Mouse (Mus musculus): ENCODE results near the gene Npy5r. TPM values are rescaled to one million over a fixed set of nuclear protein-coding genes. Genes with fewer than 3 reads are reported as not detected.

The Npy5r gene
- not detected in 2 replicates for polyA plus RNA-seq (2016; fragmentation: Nextera tagmentation; extraction: Ambion mirVana)

DNA sequence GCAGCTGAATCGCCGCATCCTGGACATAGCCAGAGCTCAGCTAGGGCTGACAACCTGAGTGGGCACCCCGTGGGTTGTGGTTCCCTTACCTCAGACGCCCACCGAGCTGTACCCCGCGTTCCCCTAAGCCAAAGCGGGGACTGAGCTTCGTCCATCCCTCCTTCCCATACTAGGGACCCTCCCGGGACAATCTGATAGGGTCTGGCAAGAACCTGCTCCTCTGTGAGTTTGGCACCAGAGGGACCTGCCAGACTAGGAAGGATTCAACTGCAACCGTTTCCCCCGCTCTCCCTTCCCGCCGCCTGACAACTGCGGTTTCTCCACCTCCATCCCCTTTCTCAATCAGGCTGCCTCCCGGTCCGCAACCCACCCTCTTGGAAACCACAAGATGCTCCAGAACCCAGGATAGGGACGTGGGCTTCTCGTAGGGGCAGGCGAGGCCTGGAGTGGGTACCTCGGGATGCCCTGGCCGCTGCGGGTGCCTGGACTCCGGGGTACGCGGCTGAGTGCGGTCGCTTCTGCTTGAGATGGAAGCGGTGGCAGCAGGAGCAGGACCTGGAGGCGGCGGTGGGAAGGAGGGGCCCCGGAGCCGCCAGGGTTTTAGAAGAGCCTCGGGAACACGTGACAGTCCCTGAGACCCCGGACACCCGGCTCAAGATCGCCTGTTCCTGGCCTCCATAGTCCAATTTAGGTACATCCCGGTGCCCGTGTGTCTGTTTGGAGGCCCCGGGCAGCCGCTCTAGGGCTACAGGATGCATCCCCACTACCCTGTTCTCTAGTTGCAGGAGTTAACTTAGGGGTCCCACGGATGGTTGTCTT, at the start of gene Npy5r:
Gene Npy5r (minus strand): TSS at position 618 of the 819 bp plus-strand sequence.
- Histone ChIP-seq H3K27ac (no peak within 1 kb of the TSS), H3K4me3 (replicated peaks) (peak within 1 kb of the TSS; percentile 47), H3K4me2 (peak within 1 kb of the TSS; percentile 83), H3K9ac (replicated peaks) (peak within 1 kb of the TSS; percentile 40), H3K36me3 (no peaks in the 10 kb centered on the region), H3K4me1 (replicated peaks) (peaks cover 4% of the 10 kb centered on the region; the same call in 1 of the 2 replicates), H3K9me3 (no peaks in the 10 kb centered on the region), H3K27me3 (peaks cover 42% of the 10 kb centered on the region)
- 3% methylated on average over 43 of the region's 43 CpGs for WGBS
- no peak for ATAC-seq (ENCODE audit: insufficient number of reproducible peaks, insufficient read depth, low FRiP score, low TSS enrichment, low read depth)

GRCm38 (mm10) chr8:66731957-66732356, 44.0 kb upstream of the Npy5r start:
- Histone ChIP-seq H3K4me2 (no peak overlapping the region), H3K4me3 (replicated peaks) (no peak overlapping the region), H3K27ac (no peak overlapping the region), H3K9ac (replicated peaks) (no peak overlapping the region), H3K4me1 (replicated peaks) (no peaks in the 10 kb centered on the region), H3K27me3 (no peaks in the 10 kb centered on the region), H3K9me3 (no peaks in the 10 kb centered on the region), H3K36me3 (no peaks in the 10 kb centered on the region)
- ATAC-seq (ENCODE audit: insufficient number of reproducible peaks, insufficient read depth, low FRiP score, low TSS enrichment, low read depth): no peak
- whole genome bisulfite sequencing: 58% methylated on average over 5 of the region's 5 CpGs

DNA sequence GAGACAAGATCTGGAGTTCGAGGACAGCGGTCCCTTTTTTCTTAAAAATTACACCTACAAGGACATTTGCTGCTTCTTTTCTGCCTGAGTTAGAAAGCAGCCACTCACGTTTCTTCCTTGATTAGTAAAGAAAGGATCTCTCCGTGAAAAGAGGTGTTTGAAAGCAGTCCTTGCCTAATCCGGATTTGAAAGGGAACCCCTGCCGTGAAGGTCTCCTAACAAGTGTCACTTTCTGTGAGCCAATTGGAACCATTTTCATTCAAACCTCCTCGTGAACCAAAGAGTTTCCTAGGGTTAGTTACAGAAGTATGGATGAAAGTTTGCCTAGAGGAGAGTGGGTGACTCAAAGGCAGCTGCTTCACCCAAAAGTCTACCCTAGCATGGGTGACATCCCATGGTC, 41.5 kb upstream of the Npy5r start:
- H3K9ac ChIP-seq (replicated peaks): no peak overlapping the region
- no peak overlapping the region for H3K4me3 ChIP-seq (replicated peaks)
- H3K9me3 ChIP-seq: no peaks in the 10 kb centered on the region
- ATAC-seq (ENCODE audit: insufficient number of reproducible peaks, insufficient read depth, low FRiP score, low TSS enrichment, low read depth): no peak
- no peaks in the 10 kb centered on the region for H3K4me1 ChIP-seq (replicated peaks)
- no peaks in the 10 kb centered on the region for H3K36me3 ChIP-seq
- WGBS: 45% methylated on average over 7 of the region's 7 CpGs
- H3K27me3 ChIP-seq: no peaks in the 10 kb centered on the region
- no peak overlapping the region for H3K4me2 ChIP-seq
- H3K27ac ChIP-seq: no peak overlapping the region

DNA sequence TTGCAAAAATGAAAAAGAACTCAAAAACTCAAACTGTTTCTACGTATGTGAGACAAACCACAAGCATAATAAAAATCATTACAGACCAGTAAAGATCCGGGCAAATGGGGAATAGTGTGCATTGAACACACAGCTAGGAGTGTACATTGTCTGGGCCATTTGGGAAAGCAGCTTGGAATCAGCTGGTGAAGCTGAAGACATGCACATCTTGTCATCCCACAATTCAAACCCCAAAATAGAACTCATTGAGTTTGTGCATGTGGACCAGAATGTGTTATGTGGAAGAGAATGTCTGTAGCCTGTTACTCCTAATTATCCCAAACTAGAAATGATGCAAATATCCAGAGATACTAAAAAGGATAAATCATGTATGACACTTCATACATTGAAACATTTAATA, 34.9 kb upstream of the Npy5r start:
- Histone ChIP-seq H3K36me3 (no peaks in the 10 kb centered on the region), H3K4me2 (no peak overlapping the region), H3K9me3 (no peaks in the 10 kb centered on the region), H3K4me1 (replicated peaks) (no peaks in the 10 kb centered on the region), H3K27ac (no peak overlapping the region), H3K4me3 (replicated peaks) (no peak overlapping the region), H3K9ac (replicated peaks) (no peak overlapping the region), H3K27me3 (no peaks in the 10 kb centered on the region)
- ATAC-seq (ENCODE audit: insufficient number of reproducible peaks, insufficient read depth, low FRiP score, low TSS enrichment, low read depth): no peak
- WGBS: 75% methylated on average over 2 of the region's 2 CpGs

GRCm38 (mm10) chr8:66714324-66714975, 26.5 kb upstream of the Npy5r start:
- no peak overlapping the region for H3K27ac ChIP-seq
- H3K9me3 ChIP-seq: no peaks in the 10 kb centered on the region
- H3K4me3 ChIP-seq (replicated peaks): no peak overlapping the region
- H3K4me2 ChIP-seq: no peak overlapping the region
- H3K36me3 ChIP-seq: no peaks in the 10 kb centered on the region
- no peaks in the 10 kb centered on the region for H3K4me1 ChIP-seq (replicated peaks)
- H3K27me3 ChIP-seq: no peaks in the 10 kb centered on the region
- 93% methylated on average over 7 of the region's 7 CpGs for WGBS
- H3K9ac ChIP-seq (replicated peaks): no peak overlapping the region
- no peak for ATAC-seq (ENCODE audit: insufficient number of reproducible peaks, insufficient read depth, low FRiP score, low TSS enrichment, low read depth)

DNA sequence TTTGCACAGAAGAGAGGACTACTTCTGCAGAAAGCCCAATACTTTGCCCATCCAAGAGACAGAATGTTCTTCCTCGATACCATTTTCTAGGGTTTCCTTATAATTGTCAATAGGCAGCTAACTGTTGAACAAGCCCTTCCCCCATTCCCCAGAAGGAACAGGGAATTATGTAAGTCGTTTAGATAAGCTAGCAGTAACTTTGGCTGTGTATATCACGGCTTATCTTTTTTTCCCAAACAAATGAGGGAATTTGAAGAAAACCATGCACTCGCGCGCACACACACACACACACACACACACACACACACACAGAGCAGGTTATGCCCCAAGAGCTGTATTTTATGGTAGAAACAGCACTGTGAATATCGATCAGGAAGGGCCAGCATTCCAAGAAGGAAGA, 10.9 kb upstream of the Npy5r start:
- H3K27me3 ChIP-seq: peaks cover 39% of the 10 kb centered on the region
- H3K4me2 ChIP-seq: no peak overlapping the region
- WGBS: 75% methylated on average over 7 of the region's 7 CpGs
- no peak overlapping the region for H3K4me3 ChIP-seq (replicated peaks)
- no peak overlapping the region for H3K27ac ChIP-seq
- H3K4me1 ChIP-seq (replicated peaks): no peaks in the 10 kb centered on the region
- no peak overlapping the region for H3K9ac ChIP-seq (replicated peaks)
- H3K9me3 ChIP-seq: no peaks in the 10 kb centered on the region
- ATAC-seq (ENCODE audit: insufficient number of reproducible peaks, insufficient read depth, low FRiP score, low TSS enrichment, low read depth): no peak
- H3K36me3 ChIP-seq: no peaks in the 10 kb centered on the region

GRCm38 (mm10) chr8:66698011-66698410, 10.1 kb upstream of the Npy5r start:
- Histone ChIP-seq H3K9me3 (no peaks in the 10 kb centered on the region), H3K27me3 (peaks cover 39% of the 10 kb centered on the region), H3K4me3 (replicated peaks) (peak overlapping the region; percentile 37; the same call in 1 of the 2 replicates), H3K4me2 (peak overlapping the region; percentile 60), H3K4me1 (replicated peaks) (no peaks in the 10 kb centered on the region), H3K27ac (no peak overlapping the region), H3K9ac (replicated peaks) (no peak overlapping the region), H3K36me3 (no peaks in the 10 kb centered on the region)
- no peak for ATAC-seq (ENCODE audit: insufficient number of reproducible peaks, insufficient read depth, low FRiP score, low TSS enrichment, low read depth)
- WGBS: 11% methylated on average over 7 of the region's 7 CpGs

DNA sequence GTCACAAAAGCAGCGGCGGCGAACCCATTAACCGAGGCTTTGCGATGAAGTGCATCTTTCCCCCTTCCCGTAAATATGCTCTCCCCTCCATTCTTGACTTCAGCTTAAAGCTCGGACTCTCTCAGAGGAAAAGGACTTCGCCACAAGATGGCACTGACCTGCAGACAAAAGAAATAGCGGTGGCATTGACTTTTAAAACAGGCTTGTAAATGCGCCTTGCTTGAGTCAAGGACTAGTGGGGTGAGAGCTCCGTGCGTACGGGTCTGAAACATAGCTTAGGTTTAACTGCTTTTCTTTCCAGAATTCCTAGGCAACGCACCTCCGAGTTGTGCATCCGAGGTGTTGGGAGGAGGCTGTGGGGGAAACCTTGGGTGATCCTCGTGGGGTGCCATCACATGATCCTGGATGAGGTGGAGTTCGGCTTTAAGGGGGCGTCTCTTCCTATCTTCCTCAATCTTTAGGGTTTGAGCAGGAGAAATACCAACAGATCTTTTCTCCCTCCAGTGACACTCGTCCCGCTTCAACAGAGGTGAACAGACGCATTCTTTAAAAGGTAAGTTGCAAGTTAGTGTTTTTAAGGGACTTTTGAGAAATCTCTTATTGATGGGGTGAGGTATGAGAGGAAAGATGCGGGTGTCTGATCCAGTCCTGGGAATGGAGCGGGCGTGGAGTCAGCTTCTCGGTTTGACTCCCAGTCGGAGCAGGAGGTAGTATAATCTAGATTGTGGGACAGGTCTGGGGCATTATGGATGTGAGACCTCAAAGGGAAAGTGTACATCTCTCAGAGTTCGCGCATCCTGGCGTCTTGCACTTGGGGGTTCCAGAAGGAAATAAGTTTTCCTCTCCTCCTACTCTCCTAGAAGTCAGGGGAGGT, 9.3 kb upstream of the Npy5r start, which contains the start of gene Npy1r:
Gene Npy1r (plus strand): TSS at position 223 of the 874 bp plus-strand sequence.
- peak within 1 kb of the TSS; percentile 37; the same call in 1 of the 2 replicates for H3K9ac ChIP-seq (replicated peaks)
- 1% methylated on average over 30 of the region's 30 CpGs for WGBS
- H3K9me3 ChIP-seq: no peaks in the 10 kb centered on the region
- H3K4me3 ChIP-seq (replicated peaks): peak within 1 kb of the TSS; percentile 37
- no peak within 1 kb of the TSS for H3K27ac ChIP-seq
- H3K36me3 ChIP-seq: no peaks in the 10 kb centered on the region
- H3K27me3 ChIP-seq: peaks cover 39% of the 10 kb centered on the region
- no peaks in the 10 kb centered on the region for H3K4me1 ChIP-seq (replicated peaks)
- peak; percentile 59; the same call in 1 of the 2 replicates for ATAC-seq (ENCODE audit: insufficient number of reproducible peaks, insufficient read depth, low FRiP score, low TSS enrichment, low read depth)
- H3K4me2 ChIP-seq: peak within 1 kb of the TSS; percentile 60

- no peak overlapping the region for H3K9ac ChIP-seq (replicated peaks)
- no peak overlapping the region for H3K27ac ChIP-seq
- ATAC-seq (ENCODE audit: insufficient number of reproducible peaks, insufficient read depth, low FRiP score, low TSS enrichment, low read depth): no peak
- H3K36me3 ChIP-seq: no peaks in the 10 kb centered on the region
- 66% methylated on average over 5 of the region's 5 CpGs for WGBS
- H3K9me3 ChIP-seq: no peaks in the 10 kb centered on the region
- H3K4me3 ChIP-seq (replicated peaks): no peak overlapping the region
- H3K4me1 ChIP-seq (replicated peaks): peaks cover 4% of the 10 kb centered on the region; the same call in 1 of the 2 replicates
- peaks cover 45% of the 10 kb centered on the region for H3K27me3 ChIP-seq
- H3K4me2 ChIP-seq: no peak overlapping the region
Observed at GRCm38 (mm10) chr8:66690402-66690801, 2.5 kb upstream of the Npy5r start.

DNA sequence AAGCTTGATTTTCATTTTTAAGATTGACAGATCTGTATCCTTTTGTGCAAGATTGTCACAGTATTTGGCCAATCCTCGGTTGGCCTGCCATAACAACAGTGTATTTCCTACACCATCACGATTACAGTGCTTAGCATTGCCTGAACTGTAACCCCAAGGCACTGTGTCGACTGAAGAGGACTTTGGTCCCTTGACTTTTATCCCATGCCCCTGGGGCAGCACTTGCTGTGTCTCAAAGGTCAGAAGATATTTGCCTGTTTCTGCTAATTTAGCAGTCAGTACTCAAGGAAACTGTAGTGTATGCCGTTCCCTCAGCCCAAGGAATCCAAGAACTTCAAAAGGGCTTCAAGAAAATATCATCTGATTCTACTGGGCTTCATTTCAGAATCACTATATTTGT, 871 bp upstream of the Npy5r start:
- peaks cover 42% of the 10 kb centered on the region for H3K27me3 ChIP-seq
- no peaks in the 10 kb centered on the region for H3K9me3 ChIP-seq
- 60% methylated on average over 4 of the region's 4 CpGs for WGBS
- peaks cover 4% of the 10 kb centered on the region; the same call in 1 of the 2 replicates for H3K4me1 ChIP-seq (replicated peaks)
- no peak overlapping the region for H3K9ac ChIP-seq (replicated peaks)
- H3K36me3 ChIP-seq: no peaks in the 10 kb centered on the region
- H3K4me2 ChIP-seq: no peak overlapping the region
- no peak overlapping the region for H3K4me3 ChIP-seq (replicated peaks)
- H3K27ac ChIP-seq: no peak overlapping the region
- ATAC-seq (ENCODE audit: insufficient number of reproducible peaks, insufficient read depth, low FRiP score, low TSS enrichment, low read depth): no peak

DNA sequence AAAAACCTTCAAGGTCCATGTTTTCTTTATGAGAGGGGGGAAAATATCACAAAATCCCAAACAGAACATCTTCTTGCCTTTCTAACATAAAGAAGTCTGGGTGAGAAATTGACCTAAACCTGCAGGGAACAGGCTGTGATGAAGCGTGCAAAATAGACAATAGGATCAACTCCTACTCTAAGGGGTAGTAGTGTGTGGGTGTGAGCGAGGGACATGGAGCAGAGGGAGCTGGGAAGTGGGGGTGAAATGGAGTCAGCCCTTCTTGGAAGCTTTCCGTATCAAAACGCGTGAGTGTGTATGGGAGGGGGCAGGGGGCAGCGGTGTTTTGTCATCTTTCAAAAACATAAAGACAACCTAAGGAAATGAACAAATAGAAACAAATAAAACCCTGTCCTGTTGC, 467 bp upstream of the Npy5r start:
- peaks cover 42% of the 10 kb centered on the region for H3K27me3 ChIP-seq
- peak overlapping the region; percentile 83 for H3K4me2 ChIP-seq
- H3K4me1 ChIP-seq (replicated peaks): peaks cover 4% of the 10 kb centered on the region; the same call in 1 of the 2 replicates
- no peak for ATAC-seq (ENCODE audit: insufficient number of reproducible peaks, insufficient read depth, low FRiP score, low TSS enrichment, low read depth)
- H3K4me3 ChIP-seq (replicated peaks): no peak overlapping the region
- no peaks in the 10 kb centered on the region for H3K36me3 ChIP-seq
- H3K9me3 ChIP-seq: no peaks in the 10 kb centered on the region
- WGBS: 55% methylated on average over 6 of the region's 6 CpGs
- H3K27ac ChIP-seq: no peak overlapping the region
- no peak overlapping the region for H3K9ac ChIP-seq (replicated peaks)

All from limb, embryonic 12.5 days (tissue).